Mouse (Mus musculus) intestine, embryonic 14.5 days (tissue): ENCODE data around the gene Kif22. TPM values are rescaled to one million over a fixed set of nuclear protein-coding genes. Genes with fewer than 3 reads are reported as not detected.

ENCODE experiments used
- ATAC-seq: fragments of 200-750 bp; cut with Nextera tagmentation; replicated peaks from 2 replicates; pipeline ENCODE4 v1.8.0; 2017; ENCODE audit warnings: low read depth, moderate number of reproducible peaks, moderate TSS enrichment, moderate library complexity; ENCODE audit not compliant: low FRiP score, low TSS enrichment
- DNase-seq: peaks from one replicate; pipeline ENCODE4 v3.0.0-alpha.2; 2018; ENCODE audit warnings: low spot score
- H3K27ac ChIP-seq: fragments of 300-500 bp; sonication (generic); 2 replicates; pipeline ENCODE4 v1.5.1; 2014; ENCODE audit warnings: low read depth, mild to moderate bottlenecking, control low read depth
- H3K27me3 ChIP-seq: fragments of 300-500 bp; sonication (generic); replicated peaks from 2 replicates; pipeline ENCODE4 v1.6.1; 2014; ENCODE audit warnings: low read length, control low read depth; ENCODE audit not compliant: control insufficient read depth, insufficient read depth
- H3K36me3 ChIP-seq: fragments of 300-500 bp; sonication (generic); 2 replicates; pipeline ENCODE4 v1.6.1; 2014; ENCODE audit warnings: low read length, control low read depth; ENCODE audit not compliant: control insufficient read depth, insufficient read depth
- H3K4me1 ChIP-seq: fragments of 300-500 bp; sonication (generic); replicated peaks from 2 replicates; pipeline ENCODE4 v1.6.1; 2014; ENCODE audit warnings: low read length, control low read depth, mixed read lengths; ENCODE audit not compliant: control insufficient read depth, insufficient read depth
- H3K4me2 ChIP-seq: fragments of 300-500 bp; sonication (generic); 2 replicates; pipeline ENCODE4 v1.6.1; 2014; ENCODE audit warnings: low read length
- H3K4me3 ChIP-seq: fragments of 300-500 bp; sonication (generic); 2 replicates; pipeline ENCODE4 v1.5.1; 2014; ENCODE audit warnings: low read depth, low read length, control low read depth, mixed read lengths
- H3K9ac ChIP-seq: fragments of 300-500 bp; sonication (generic); 2 replicates; pipeline ENCODE4 v1.6.1; 2014; ENCODE audit warnings: mild to moderate bottlenecking, low read length
- H3K9me3 ChIP-seq: fragments of 300-500 bp; sonication (generic); 2 replicates; pipeline ENCODE4 v1.6.1; 2016; ENCODE audit warnings: low read length, control low read depth; ENCODE audit not compliant: control insufficient read depth
- WGBS: fragments of 180-500 bp; shearing (Covaris S2); extraction: QIAGEN DNeasy Blood & Tissue Kit; methylation state at CpG from one replicate; pipeline ENCODE4 v1.1.7; 2014; 5-methylcytosine and 5-hydroxymethylcytosine counted together
- polyA plus RNA-seq: library from polyadenylated mRNA; unstranded; fragments of >200 nt; fragmentation: Nextera tagmentation; extraction: Ambion mirVana; gene quantifications from 2 replicates; pipeline ENCODE4 v1.2.1, GENCODE M21; 2014

The Kif22 gene
- polyA plus RNA-seq, 1 experiment from 2014 or later, result 115 TPM

DNA sequence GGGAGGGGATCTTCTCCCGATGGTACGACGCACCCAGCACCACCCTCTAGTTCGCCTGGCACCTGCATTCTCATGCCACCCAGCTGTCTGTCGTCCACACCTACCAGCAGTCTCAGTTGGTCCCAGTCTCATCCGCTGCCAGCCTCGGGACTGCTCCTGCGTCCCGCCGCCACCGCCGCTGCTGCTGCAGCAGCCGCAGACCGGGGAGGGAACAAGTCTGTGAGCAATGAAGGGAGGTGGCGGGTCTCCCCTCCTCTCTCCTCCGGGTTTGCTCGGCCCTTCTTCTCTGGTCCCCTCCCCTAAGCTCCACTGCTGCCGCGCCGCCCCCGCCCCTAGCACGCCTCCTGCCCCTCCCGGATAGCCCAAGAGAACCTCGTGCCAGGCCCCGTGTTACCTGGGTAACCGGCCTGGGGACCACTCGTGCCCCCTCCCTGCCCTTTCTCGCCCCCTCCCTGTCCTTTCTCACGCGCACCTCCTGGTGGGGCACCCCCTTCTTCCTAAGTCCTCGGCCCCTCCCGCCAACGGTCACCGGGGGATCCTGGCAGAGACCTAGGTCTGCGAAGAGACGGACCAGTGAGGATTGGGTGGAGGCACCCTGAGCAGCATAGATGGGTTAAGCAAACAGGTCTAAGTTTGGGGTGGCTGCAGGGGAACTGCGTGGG, 21.2 kb downstream of the Kif22 start, which contains the start of the genes Gm42742 and Prrt2:
Gene Gm42742, minus strand, starts transcription at position 197 of the 662 bp plus-strand sequence.
Gene Prrt2, minus strand, starts transcription at position 311 of the 662 bp plus-strand sequence.
- ATAC-seq (peak; percentile 25; the same call in 1 of the 2 replicates), DNase-seq (peak; percentile 74)
- peak within 1 kb of the TSS; percentile 76 for H3K27ac ChIP-seq
- H3K36me3 ChIP-seq, result peaks cover 27% of the 10 kb centered on the region
- H3K9me3 ChIP-seq, result no peaks in the 10 kb centered on the region
- H3K4me3 ChIP-seq, result peak within 1 kb of the TSS; percentile 52
- no peaks in the 10 kb centered on the region for H3K27me3 ChIP-seq
- peak within 1 kb of the TSS; percentile 82 for H3K4me2 ChIP-seq
- 1% methylated on average over 36 of the region's 37 CpGs for WGBS
- H3K9ac ChIP-seq, result peak within 1 kb of the TSS; percentile 59
- peaks cover 52% of the 10 kb centered on the region for H3K4me1 ChIP-seq

- ATAC-seq (no peak), DNase-seq (no peak)
- peak overlapping the region; percentile 52 for H3K4me3 ChIP-seq
- H3K27ac ChIP-seq, result peak overlapping the region; percentile 76; the same call in 1 of the 2 replicates
- 36% methylated on average over 5 of the region's 5 CpGs for WGBS
- peaks cover 56% of the 10 kb centered on the region for H3K4me1 ChIP-seq
- H3K36me3 ChIP-seq, result peaks cover 30% of the 10 kb centered on the region
- H3K9me3 ChIP-seq, result no peaks in the 10 kb centered on the region
- peak overlapping the region; percentile 59 for H3K9ac ChIP-seq
- no peaks in the 10 kb centered on the region for H3K27me3 ChIP-seq
- peak overlapping the region; percentile 82 for H3K4me2 ChIP-seq
Measured at GRCm38 (mm10) chr7:127020491-127020890, 21.8 kb downstream of the Kif22 start.

DNA sequence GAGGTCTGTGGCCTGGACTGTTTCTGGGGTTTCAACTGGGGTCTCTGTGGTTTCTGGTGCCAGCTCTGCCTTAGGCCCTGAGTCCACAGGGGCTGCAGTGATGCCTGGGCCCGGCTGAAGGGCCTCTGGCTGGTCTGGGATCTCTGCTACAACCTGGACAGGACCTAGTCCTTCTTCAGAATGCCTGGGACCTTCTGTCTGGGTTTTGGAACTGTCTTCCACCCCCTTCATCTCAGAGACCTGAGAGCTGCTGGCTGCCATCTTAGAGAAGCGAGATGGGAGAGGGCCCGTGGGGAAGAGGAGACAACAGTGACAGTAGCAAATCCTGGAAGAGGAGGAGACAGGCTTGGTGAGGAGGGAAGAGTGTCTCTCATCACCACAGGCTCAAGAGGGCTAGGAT, 22.2 kb downstream of the Kif22 start:
- Histone ChIP-seq H3K9ac (peak overlapping the region; percentile 59), H3K4me2 (peak overlapping the region; percentile 82), H3K36me3 (peaks cover 34% of the 10 kb centered on the region), H3K9me3 (no peaks in the 10 kb centered on the region), H3K27me3 (no peaks in the 10 kb centered on the region), H3K27ac (peak overlapping the region; percentile 76; the same call in 1 of the 2 replicates), H3K4me3 (peak overlapping the region; percentile 52), H3K4me1 (peaks cover 60% of the 10 kb centered on the region)
- DNase-seq (peak; percentile 49), ATAC-seq (no peak)
- WGBS, result 63% methylated on average over 3 of the region's 3 CpGs

- ATAC-seq (no peak), DNase-seq (peak; percentile 38)
- H3K9me3 ChIP-seq, result no peaks in the 10 kb centered on the region
- peak overlapping the region; percentile 82 for H3K4me2 ChIP-seq
- peak overlapping the region; percentile 59; the same call in 1 of the 2 replicates for H3K9ac ChIP-seq
- H3K4me1 ChIP-seq, result peaks cover 60% of the 10 kb centered on the region
- H3K27ac ChIP-seq, result no peak overlapping the region
- 0 out of 2 replicates have a peak overlapping the region, but pooled peaks have one; percentile 6 for H3K4me3 ChIP-seq
- no peaks in the 10 kb centered on the region for H3K27me3 ChIP-seq
- H3K36me3 ChIP-seq, result peaks cover 35% of the 10 kb centered on the region
- 75% methylated on average over 14 of the region's 14 CpGs for WGBS
Measured at GRCm38 (mm10) chr7:127019306-127019960, 22.8 kb downstream of the Kif22 start.

GRCm38 (mm10) chr7:127018416-127019305, 23.6 kb downstream of the Kif22 start:
- DNase-seq (peak; percentile 45), ATAC-seq (no peak)
- peaks cover 57% of the 10 kb centered on the region for H3K4me1 ChIP-seq
- H3K4me2 ChIP-seq, result 0 out of 2 replicates have a peak overlapping the region, but pooled peaks have one; percentile 16
- no peak overlapping the region for H3K9ac ChIP-seq
- 61% methylated on average over 15 of the region's 15 CpGs for WGBS
- no peaks in the 10 kb centered on the region for H3K9me3 ChIP-seq
- no peak overlapping the region; the same call in 1 of the 2 replicates for H3K27ac ChIP-seq
- H3K27me3 ChIP-seq, result no peaks in the 10 kb centered on the region
- H3K36me3 ChIP-seq, result peaks cover 32% of the 10 kb centered on the region
- 0 out of 2 replicates have a peak overlapping the region, but pooled peaks have one; percentile 6 for H3K4me3 ChIP-seq

- H3K4me1 ChIP-seq, result peaks cover 50% of the 10 kb centered on the region
- H3K36me3 ChIP-seq, result peaks cover 32% of the 10 kb centered on the region
- H3K9ac ChIP-seq, result no peak overlapping the region
- H3K4me2 ChIP-seq, result peak overlapping the region; percentile 88
- H3K27ac ChIP-seq, result peak overlapping the region; percentile 65
- no peaks in the 10 kb centered on the region for H3K9me3 ChIP-seq
- ATAC-seq (no peak), DNase-seq (no peak)
- 38% methylated on average over 6 of the region's 6 CpGs for WGBS
- no peak overlapping the region for H3K4me3 ChIP-seq
- H3K27me3 ChIP-seq, result no peaks in the 10 kb centered on the region
Measured at GRCm38 (mm10) chr7:127017950-127018345, 24.3 kb downstream of the Kif22 start.

- no peaks in the 10 kb centered on the region for H3K9me3 ChIP-seq
- H3K27me3 ChIP-seq, result no peaks in the 10 kb centered on the region
- peak; percentile 73 for ATAC-seq
- peak within 1 kb of the TSS; percentile 72 for H3K4me3 ChIP-seq
- WGBS, result 3% methylated on average over 39 of the region's 39 CpGs
- peak; percentile 99 for DNase-seq
- H3K4me1 ChIP-seq, result peaks cover 47% of the 10 kb centered on the region
- peak within 1 kb of the TSS; percentile 88 for H3K4me2 ChIP-seq
- peak within 1 kb of the TSS; percentile 87 for H3K27ac ChIP-seq
- H3K36me3 ChIP-seq, result peaks cover 31% of the 10 kb centered on the region
- peak within 1 kb of the TSS; percentile 73 for H3K9ac ChIP-seq
Measured at GRCm38 (mm10) chr7:127016971-127017949, 25.0 kb downstream of the Kif22 start, which contains the start of gene Pagr1a. Pagr1a (minus strand) TSS chr7:127017352.
